Mouse (Mus musculus) forebrain, embryonic 16.5 days (tissue): ENCODE measurements around the gene Polr2b. TPM values are rescaled to one million over a fixed set of nuclear protein-coding genes. Genes with fewer than 3 reads are reported as not detected.

Experiments
- ATAC-seq: fragments of 200-750 bp; cut with Nextera tagmentation; 2 replicates; pipeline ENCODE4 v1.8.0; 2017; ENCODE audit warnings: mild to moderate bottlenecking, moderate library complexity
- H3K27ac ChIP-seq: fragments of 300-500 bp; sonication (generic); 2 replicates; pipeline ENCODE4 v1.5.1; 2014; ENCODE audit warnings: low read length, control low read depth
- H3K27me3 ChIP-seq: fragments of 300-500 bp; sonication (generic); replicated peaks from 2 replicates; pipeline ENCODE4 v1.6.1; 2014; ENCODE audit warnings: low read length; ENCODE audit not compliant: control insufficient read depth, insufficient read depth
- H3K36me3 ChIP-seq: fragments of 300-500 bp; sonication (generic); 2 replicates; pipeline ENCODE4 v1.6.1; 2014; ENCODE audit not compliant: control insufficient read depth, insufficient read depth
- H3K4me1 ChIP-seq: fragments of 300-500 bp; sonication (generic); replicated peaks from 2 replicates; pipeline ENCODE4 v1.6.1; 2014; ENCODE audit warnings: low read length; ENCODE audit not compliant: control insufficient read depth, insufficient read depth
- H3K4me2 ChIP-seq: fragments of 300-500 bp; sonication (generic); 2 replicates; pipeline ENCODE4 v1.6.1; 2014; ENCODE audit warnings: mild to moderate bottlenecking, low read length, control low read depth
- H3K4me3 ChIP-seq: fragments of 300-500 bp; sonication (generic); replicated peaks from 2 replicates; pipeline ENCODE4 v1.5.1; 2014; ENCODE audit warnings: mild to moderate bottlenecking, low read length, control low read depth
- H3K9ac ChIP-seq: fragments of 300-500 bp; sonication (generic); replicated peaks from 2 replicates; pipeline ENCODE4 v1.6.1; 2014; ENCODE audit warnings: low read depth, low read length, control low read depth
- H3K9me3 ChIP-seq: fragments of 300-500 bp; sonication (generic); 2 replicates; pipeline ENCODE4 v1.6.1; 2016; ENCODE audit warnings: low read length; ENCODE audit not compliant: control insufficient read depth
- WGBS: fragments of 180-500 bp; shearing (Covaris S2); extraction: QIAGEN DNeasy Blood & Tissue Kit; methylation state at CpG from one replicate; pipeline ENCODE4 v1.1.7; 2014; 5-methylcytosine and 5-hydroxymethylcytosine counted together
- polyA plus RNA-seq: library from polyadenylated mRNA; unstranded; fragments of >200 nt; fragmentation: Nextera tagmentation; extraction: Ambion mirVana; gene quantifications from 2 replicates; pipeline ENCODE4 v1.2.1, GENCODE M21; 2015

Polr2b gene
- polyA plus RNA-seq, 1 experiment from 2014 or later: 74.8 TPM

DNA sequence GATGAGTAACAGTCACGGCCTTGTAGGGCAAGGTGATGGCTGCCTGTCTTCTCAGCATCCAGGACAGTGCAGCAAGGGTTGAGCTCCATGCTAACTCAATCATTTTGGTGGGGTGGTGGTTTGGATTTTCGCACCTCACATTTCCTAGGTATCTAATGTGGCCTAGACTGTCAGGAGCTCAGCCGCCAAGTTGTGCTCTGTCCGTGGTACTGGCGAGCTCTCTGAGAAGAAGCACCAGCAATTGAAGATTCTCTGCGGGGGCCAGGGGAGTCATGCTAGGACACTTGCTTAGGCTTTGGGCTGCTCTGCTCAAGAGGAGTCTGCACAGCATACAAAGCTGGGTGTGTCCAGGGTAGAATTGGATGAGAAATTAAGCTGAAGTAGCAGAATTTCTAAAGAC lies 22.0 kb upstream of the Polr2b start:
- Histone ChIP-seq H3K9me3 (no peaks in the 10 kb centered on the region), H3K4me3 (no peak overlapping the region), H3K27me3 (no peaks in the 10 kb centered on the region), H3K4me1 (no peaks in the 10 kb centered on the region), H3K36me3 (peaks cover 4% of the 10 kb centered on the region), H3K9ac (no peak overlapping the region), H3K27ac (no peak overlapping the region), H3K4me2 (no peak overlapping the region)
- WGBS: 85% methylated on average over 6 of the region's 6 CpGs
- ATAC-seq: no peak

DNA sequence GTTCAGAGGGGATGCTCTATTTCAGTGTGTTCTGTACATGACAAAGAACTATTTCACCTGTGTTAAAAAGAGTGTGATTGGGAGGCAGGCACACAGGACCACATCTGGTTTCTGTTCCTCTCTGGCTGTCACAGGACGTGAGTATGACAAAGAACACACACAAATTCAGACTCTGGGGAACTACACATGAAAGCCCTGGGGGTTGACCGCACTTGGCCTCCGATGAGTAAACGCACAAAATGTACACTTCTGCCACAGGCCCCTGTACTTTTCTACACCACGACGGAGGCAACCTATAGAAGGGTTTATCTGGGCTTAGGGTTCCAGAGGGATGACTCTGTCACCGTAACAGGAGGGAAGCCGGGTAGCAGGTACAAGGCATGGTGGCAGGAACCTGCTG lies 20.3 kb upstream of the Polr2b start:
- Histone ChIP-seq H3K9ac (no peak overlapping the region), H3K4me3 (no peak overlapping the region), H3K4me2 (no peak overlapping the region), H3K4me1 (no peaks in the 10 kb centered on the region), H3K9me3 (no peaks in the 10 kb centered on the region), H3K27me3 (no peaks in the 10 kb centered on the region), H3K36me3 (peaks cover 13% of the 10 kb centered on the region), H3K27ac (no peak overlapping the region)
- WGBS: 93% methylated on average over 8 of the region's 8 CpGs
- ATAC-seq: no peak

DNA sequence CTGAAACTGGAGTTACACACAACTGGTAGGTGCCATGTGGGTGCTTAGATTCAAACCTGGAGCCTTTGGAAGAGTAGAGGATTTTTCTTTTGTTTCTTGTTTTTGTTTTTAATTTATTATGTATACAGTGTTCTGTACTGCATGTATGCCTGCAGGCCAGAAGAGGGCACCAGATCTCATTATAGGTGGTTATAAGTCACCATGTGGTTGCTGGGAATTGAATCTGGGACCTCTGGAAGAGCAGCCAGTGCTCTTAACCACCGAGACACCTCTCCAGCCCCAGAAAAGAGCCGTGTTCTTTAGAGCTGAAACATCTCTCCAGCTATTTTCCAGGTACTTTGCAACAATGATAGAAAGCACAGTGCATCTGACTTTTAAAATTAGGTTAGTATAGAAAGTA lies 19.3 kb upstream of the Polr2b start:
- Histone ChIP-seq H3K9me3 (no peaks in the 10 kb centered on the region), H3K4me2 (no peak overlapping the region), H3K27me3 (no peaks in the 10 kb centered on the region), H3K4me1 (no peaks in the 10 kb centered on the region), H3K27ac (no peak overlapping the region), H3K4me3 (no peak overlapping the region), H3K9ac (no peak overlapping the region), H3K36me3 (peaks cover 16% of the 10 kb centered on the region)
- WGBS: 98% methylated on average over 2 of the region's 2 CpGs
- ATAC-seq: no peak

DNA sequence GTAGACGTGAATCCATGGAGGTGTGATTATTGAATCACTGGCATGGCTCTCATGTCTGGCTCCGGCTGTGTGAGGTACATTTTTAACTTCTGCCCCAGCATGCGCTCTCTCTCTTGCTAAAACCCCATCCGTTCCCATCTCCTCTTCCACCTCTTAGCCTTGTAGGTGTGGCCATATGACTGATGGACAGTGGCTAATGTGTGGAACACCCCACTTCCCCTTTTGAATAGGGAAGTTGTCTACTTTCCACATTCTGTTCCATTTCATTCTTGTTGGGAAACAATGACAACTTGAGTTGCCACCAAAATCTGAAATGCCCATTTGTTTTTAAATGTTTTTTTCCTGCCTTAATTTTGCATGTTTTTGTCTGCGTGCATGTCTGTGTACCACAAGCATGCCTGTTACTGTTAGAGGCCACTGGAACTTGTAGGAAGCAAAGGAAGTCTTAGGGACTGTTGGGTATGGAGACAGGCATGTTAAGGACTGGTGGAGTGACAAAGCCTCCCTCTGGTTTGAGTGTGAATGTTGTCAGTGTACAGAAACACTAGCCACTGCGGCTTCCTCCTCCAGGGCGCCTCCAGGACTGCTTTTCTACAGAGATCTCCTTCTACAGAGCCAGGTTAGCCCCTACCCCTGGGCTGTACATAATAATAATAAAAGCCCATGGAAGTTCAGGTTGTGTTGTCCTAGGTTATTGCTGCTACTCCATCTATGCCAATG lies 17.0 kb upstream of the Polr2b start:
- H3K4me1 ChIP-seq: no peaks in the 10 kb centered on the region
- H3K9ac ChIP-seq: no peak overlapping the region
- WGBS: 96% methylated on average over 7 of the region's 7 CpGs
- peaks cover 24% of the 10 kb centered on the region for H3K36me3 ChIP-seq
- no peaks in the 10 kb centered on the region for H3K27me3 ChIP-seq
- H3K27ac ChIP-seq: no peak overlapping the region
- no peak overlapping the region for H3K4me3 ChIP-seq
- H3K9me3 ChIP-seq: no peaks in the 10 kb centered on the region
- no peak for ATAC-seq
- H3K4me2 ChIP-seq: no peak overlapping the region

DNA sequence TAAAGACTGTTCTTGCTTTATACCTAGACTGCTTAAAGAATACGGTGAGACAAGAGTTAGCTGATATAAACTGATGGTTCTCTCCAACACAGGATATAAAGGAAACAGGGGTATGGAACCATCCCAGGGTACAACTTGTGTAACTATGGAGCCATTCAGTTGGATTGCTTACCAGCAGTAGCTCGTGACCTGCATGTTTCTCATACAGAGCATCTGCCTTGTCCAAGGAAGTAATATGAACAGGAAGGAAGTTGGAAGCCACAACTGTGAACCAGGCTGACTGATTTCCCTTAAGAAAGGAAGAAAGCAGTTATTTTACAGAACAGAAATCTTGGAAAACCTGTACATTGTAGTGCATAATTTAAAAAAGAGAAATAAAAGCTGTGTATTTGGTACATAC lies 10.5 kb upstream of the Polr2b start:
- WGBS: 90% methylated on average over 2 of the region's 2 CpGs
- no peaks in the 10 kb centered on the region for H3K9me3 ChIP-seq
- no peaks in the 10 kb centered on the region for H3K27me3 ChIP-seq
- no peak for ATAC-seq
- no peaks in the 10 kb centered on the region for H3K4me1 ChIP-seq
- peaks cover 19% of the 10 kb centered on the region for H3K36me3 ChIP-seq
- no peak overlapping the region for H3K4me3 ChIP-seq
- no peak overlapping the region for H3K27ac ChIP-seq
- no peak overlapping the region for H3K4me2 ChIP-seq
- H3K9ac ChIP-seq: no peak overlapping the region

DNA sequence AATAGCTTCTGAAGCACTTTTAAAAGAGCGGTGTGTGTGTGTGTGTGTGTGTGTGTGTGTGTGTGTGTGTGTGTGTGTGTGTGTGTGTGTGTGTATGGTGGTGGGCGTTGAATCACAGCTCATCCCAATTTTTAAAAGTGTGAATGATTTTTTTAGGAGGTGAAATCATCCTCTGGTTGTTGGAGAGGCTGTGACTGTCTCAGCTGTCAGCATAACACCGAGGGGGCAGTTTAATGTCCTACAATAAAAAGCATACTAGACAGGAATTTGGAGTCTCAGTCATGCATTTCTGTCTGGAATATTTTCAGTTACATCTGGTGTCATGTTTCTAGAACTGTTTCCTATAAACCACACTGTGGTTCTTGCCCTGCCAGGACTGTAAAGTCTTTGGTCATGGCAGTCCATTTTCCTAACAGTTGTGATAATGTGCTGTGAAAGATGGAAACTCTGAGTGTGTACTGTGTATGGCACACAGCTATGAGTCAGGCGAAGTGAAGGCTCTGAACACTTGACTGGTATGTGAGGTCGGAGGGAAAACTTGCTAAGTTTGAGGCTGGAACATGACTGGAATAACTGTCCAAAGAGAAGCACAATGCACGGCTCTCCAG lies 8.5 kb upstream of the Polr2b start:
- Histone ChIP-seq H3K4me3 (no peak overlapping the region), H3K4me2 (no peak overlapping the region), H3K36me3 (peaks cover 21% of the 10 kb centered on the region), H3K4me1 (no peaks in the 10 kb centered on the region), H3K9ac (no peak overlapping the region), H3K9me3 (no peaks in the 10 kb centered on the region), H3K27me3 (no peaks in the 10 kb centered on the region), H3K27ac (no peak overlapping the region)
- 92% methylated on average over 6 of the region's 6 CpGs for WGBS
- no peak for ATAC-seq

DNA sequence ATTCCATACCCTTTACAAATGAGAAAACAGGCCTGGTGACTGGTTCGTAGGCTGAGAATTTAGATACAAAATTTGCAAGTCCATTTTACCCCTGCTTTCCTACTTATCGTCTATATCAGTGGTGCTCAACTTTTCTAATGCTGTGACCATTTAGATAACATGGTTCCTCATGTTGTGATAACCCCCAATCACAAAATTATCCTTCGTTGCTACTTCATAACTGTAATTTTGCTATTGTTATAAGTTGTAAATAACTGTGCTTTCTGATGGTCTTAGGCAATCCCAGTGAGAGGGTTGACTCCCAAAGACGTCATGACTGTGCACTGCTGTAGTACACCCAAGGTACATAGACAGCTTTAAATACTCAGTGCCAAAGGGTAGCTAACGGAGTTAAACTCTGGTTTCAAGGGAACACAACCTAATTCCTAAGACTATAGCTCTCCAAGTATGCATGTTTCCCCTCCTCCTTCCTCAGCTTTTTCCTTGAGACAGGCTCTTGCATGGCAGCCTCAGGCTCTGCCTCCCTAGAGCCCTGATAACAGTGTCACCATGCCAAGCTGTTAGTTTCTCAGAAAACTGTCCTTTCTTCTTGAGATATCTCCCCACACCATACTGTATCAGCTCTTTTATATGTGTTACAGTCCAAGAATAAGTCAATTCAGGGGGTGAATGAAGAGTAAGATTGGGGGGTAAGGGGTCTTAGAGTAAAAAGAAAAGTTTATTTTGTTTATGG lies 2.0 kb upstream of the Polr2b start:
- Histone ChIP-seq H3K27ac (no peak overlapping the region), H3K4me3 (peak overlapping the region; percentile 88), H3K27me3 (no peaks in the 10 kb centered on the region), H3K4me1 (peaks cover 23% of the 10 kb centered on the region), H3K9ac (peak overlapping the region; percentile 32), H3K36me3 (peaks cover 5% of the 10 kb centered on the region; the same call in 1 of the 2 replicates), H3K4me2 (peak overlapping the region; percentile 97), H3K9me3 (no peaks in the 10 kb centered on the region)
- ATAC-seq: no peak
- WGBS: 74% methylated on average over 5 of the region's 5 CpGs

DNA sequence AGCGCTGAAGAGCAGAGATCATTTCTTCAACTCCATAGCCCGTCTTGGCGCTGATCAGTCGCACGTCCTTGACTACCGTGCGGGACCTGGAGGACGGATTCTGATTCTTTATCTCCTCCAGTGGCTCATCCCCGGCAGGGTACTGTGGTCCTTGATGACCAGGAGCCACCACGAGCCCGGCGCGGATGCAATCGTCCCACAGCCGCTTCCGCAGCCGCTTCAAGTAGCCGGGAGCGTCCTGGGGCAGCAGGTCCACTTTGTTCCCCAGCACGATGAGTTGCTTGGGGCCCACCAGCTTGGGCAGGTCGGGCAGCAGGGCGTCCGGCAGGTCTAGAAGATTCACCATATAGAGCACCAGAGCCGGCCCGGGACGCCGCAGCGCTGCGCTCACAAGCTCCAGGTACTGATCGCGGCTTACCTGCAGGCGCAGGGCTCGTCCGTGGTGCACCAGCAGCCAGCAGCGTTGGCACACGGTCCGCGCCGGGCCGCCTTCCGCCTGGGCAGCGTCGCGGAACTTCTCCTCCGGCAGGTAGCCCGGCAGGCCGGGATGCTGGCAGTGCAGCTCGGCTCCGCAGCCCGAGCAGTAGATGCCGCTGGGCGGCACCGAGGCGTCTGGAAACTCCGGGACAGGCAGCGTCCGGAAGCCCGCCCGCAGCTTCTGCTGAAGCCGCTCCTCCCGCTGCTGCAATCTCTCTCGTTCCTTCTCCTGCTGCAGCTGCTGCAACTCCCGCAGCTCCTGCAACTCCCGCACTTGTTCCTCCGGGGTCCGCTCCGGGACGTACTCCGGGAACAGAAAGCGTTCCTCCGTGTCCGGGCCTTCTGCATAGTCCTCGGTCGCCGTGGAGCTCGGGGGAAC lies 668 bp upstream of the Polr2b start:
- peak; percentile 21 for ATAC-seq
- Histone ChIP-seq H3K4me2 (peak overlapping the region; percentile 97), H3K36me3 (peaks cover 5% of the 10 kb centered on the region; the same call in 1 of the 2 replicates), H3K9me3 (no peaks in the 10 kb centered on the region), H3K27me3 (no peaks in the 10 kb centered on the region), H3K4me1 (peaks cover 23% of the 10 kb centered on the region), H3K4me3 (peak overlapping the region; percentile 88), H3K27ac (peak overlapping the region; percentile 96), H3K9ac (peak overlapping the region; percentile 88)
- WGBS: under 1% methylated on average over 75 of the region's 76 CpGs

DNA sequence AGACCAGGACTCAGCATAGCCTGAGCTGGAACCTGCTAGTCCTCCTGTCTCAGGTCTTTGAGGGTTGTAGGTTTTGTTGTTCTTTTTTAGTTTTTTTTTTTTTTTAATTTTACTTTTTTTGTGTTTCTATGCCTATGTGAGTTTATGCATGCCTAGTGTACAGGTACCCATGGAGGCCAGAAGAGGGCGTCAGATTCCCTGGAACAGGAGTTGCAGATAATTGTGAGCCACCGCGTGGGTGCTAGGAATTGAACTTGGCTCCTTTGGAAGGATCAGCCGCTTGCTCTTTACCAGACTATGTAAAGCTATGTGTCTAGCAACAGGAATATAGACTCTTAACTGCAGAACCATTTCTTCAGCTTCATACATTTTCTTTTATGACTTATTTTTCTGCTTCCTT lies 4.3 kb downstream of the Polr2b start:
- no peak overlapping the region for H3K9ac ChIP-seq
- H3K4me1 ChIP-seq: peaks cover 9% of the 10 kb centered on the region
- no peak overlapping the region for H3K27ac ChIP-seq
- H3K36me3 ChIP-seq: peaks cover 13% of the 10 kb centered on the region
- H3K4me3 ChIP-seq: no peak overlapping the region
- no peak for ATAC-seq
- no peaks in the 10 kb centered on the region for H3K27me3 ChIP-seq
- WGBS: 94% methylated on average over 4 of the region's 4 CpGs
- no peak overlapping the region for H3K4me2 ChIP-seq
- H3K9me3 ChIP-seq: no peaks in the 10 kb centered on the region
